Mouse (Mus musculus) embryo, embryonic 10.5 days (tissue): ENCODE measurements around the gene Slc24a1.

Source experiments
- DNase-seq: peaks from one replicate; pipeline ENCODE4 v3.0.0-alpha.2; 2015; ENCODE audit warnings: low spot score

The Slc24a1 gene

GRCm38 (mm10) chr9:64937491-64937890 is 13.9 kb downstream of the Slc24a1 start:
- DNase-seq, result no peak

DNA sequence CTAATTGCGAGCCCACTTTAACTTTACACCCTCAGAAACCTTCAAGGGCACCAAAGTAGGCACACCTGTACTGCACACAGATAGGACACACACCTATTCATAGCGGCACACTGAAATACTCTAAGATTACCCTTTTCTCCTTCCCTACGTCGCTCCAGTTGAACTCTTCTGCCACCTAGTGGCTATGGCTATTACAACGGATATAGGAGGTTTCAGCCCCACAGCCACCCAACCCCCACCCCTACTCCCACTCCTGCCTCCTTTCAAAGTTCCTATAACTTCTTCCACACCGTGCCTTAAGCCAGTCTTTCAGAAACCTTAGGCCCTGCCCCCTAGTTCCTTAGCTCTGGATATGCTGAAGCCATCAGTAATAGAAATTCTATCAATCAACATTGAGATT is 14.9 kb downstream of the Slc24a1 start:
- peak; percentile 84 for DNase-seq

DNA sequence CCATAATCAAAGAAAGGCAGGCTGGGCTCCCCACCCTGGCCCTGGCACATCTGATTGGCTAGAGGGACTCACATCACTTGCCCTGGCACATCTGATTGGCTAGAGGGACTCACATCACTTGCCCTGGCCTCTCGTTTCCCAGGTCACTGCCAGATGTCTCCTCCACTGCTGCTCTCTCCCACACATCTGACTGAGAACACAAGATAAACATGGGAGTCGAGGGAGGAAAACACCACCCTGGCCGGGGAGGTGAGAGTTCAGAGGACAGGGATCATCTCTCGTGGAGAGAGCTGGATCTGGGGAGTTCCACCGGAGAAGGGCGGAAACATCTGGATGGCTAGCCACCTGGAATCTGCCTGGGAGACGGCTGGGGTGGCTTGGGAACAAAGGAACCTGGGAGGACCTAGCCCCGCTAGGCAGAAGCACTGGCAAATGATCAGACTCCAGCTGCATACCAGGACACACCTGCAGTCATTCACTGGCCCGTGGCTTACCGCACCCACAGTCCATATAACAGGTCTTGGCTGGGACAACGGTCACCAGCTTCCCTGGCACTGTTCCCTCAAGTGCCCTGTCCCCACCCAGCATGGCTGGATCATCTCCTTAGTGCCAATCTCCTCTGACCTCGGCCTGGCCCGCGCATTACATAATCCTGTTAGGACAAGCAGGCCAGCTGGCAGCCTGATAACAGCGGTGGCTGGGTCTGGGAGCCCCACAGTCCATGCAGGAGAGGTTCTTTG is 17.2 kb downstream of the Slc24a1 start:
- peak; percentile 63 for DNase-seq

- DNase-seq, result no peak
These were observed 19.4 kb downstream of the Slc24a1 start for GRCm38 (mm10) chr9:64931751-64932610.

DNA sequence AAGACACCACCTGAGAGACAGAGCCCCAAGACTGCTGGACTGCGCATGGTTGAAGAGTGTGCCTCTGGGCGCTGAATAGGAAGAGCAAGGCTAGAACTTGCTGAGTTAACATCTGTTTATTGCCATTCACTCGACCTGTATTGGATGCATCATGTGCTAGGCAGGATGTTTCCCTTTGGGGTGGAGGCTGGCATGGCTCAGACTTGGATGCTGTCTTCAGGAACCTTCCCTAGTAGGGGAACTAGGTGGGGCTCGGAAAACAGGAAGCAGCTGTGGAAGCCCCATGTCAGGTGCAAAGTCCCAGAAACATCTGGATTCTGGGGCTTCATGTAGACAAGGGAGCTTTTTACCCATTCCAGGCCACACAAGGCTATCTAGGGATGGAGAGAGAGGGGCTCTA is 21.2 kb downstream of the Slc24a1 start:
- DNase-seq, result no peak

DNA sequence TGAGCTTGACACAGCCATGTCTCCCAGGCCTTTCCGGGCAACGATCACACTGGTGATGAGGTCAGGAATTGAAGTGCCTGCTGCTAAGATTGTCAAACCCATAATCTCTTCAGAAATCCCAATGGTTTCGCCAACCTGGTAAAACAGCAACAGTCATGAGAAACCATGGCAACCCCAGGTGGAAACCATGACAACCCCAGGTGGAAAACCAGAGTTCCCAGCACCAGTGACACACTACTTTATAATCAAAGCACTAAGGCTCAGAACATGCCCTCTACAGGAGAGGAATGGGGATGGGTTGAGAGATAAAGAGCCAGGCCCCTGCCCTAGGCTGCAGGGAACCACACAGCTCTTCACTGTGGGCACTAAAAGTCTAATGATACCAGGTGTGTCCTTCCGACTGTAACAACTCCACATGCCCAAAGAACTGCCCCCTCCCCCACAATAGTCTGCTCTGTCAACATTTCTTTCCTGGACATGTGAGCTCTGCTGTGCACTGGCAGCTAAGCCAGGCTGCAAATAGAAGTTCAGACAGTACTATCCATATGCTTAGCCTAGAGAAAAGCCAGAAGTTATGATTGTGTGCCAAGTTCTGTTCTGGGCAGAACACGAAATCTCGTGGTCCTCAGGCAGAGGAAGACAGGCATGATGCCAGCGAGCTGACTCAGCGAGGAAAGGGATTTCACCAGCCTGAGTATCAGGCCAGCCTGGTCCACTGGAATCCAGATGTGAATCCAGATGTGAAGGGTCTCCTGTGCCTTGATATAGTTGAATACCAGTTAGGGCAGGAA is 25.0 kb downstream of the Slc24a1 start:
- no peak for DNase-seq

DNA sequence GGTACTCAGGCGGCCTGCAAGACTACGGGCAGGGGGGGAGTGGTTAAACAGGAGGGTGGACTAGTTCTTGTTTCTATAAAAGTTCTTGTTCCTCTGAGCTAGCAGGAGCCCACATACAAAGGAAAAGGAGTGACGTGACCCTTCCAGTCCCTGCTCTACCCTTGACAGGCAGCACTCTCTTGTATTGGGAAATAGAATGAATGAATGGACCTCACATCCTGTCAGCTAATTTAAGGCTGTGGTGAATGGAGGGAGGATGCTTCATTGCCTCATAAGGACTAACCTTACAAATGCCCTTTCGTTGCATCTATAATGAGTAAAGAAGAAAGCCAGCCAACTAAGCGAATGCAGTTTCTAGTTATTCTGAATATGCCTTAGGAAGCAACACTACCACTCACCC is 25.6 kb downstream of the Slc24a1 start:
- no peak for DNase-seq

DNA sequence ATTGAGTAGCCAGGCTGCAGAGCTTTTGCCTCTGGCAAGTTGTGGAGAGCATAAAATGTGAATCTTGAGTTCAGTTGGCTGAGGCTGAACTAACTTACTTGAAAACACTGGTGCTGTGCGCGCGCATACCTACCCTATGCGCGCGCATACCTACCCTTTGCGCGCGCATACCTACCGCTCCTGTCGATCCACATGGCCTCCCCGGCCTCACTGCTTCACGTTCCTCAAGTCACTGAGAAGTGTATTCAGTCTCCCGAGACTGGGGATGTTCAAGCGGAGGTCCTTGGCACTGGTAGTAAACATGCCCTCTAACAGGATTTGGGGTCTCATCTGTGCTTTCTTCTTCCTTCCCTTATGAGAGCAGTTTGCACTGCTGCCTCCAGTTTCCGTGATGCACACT is 32.8 kb downstream of the Slc24a1 start:
- DNase-seq, result peak; percentile 80

- DNase-seq, result no peak
These were observed 36.8 kb downstream of the Slc24a1 start for GRCm38 (mm10) chr9:64914629-64915028.

- no peak for DNase-seq
These were observed 37.4 kb downstream of the Slc24a1 start for GRCm38 (mm10) chr9:64913973-64914372.

GRCm38 (mm10) chr9:64913406-64913805 is 38.0 kb downstream of the Slc24a1 start:
- DNase-seq, result no peak

DNA sequence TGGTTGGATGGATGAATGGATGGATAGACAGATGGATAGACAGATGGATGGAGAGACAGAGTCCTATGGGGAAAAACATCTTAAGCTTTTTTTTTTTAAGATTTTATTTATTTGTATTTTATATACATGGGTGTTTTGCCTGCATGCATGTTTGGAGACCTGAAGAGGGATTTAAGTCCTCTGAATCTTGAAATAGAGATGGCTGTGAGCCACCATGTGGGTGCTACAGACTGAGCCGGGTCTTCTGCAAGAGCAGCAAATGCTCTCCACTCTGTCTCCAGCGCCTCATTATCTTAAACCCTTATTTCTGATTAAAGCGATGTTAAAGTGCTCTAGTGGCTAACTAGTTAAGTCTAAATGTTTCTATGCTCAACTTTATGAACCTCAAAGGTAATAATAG is 44.0 kb downstream of the Slc24a1 start:
- no peak for DNase-seq

DNA sequence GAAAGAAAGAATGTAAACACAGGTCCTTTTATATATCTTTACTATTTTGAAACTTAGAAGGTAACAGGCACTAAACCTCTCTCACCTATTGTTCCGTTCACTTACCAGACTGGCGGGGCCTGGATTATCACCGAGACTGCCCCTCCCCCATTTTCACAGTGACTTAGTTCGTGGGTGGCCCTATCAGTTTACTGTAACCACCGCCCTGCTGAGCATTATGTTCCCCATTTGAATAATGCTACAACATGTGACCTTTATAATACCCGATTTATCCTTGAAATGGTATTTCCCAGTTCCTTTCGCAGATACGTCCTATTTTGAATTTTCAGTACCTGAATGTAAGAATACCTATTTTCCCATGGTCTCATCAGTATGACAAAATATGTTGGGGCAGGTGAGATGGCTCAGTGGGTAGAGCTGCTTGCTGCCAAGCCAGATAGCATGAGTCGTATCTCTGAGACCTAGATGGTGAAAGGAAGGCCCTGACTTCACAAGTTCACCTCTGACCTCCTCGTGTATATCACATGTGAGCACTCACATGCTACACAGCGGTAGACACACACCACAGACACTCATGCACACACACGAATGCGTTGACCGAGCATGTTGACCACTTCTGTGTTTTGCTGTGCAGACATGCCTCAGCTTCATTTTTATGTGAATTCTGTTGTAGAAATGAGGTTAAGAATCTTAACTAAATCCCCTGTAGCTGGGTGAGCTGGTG is 46.3 kb downstream of the Slc24a1 start:
- DNase-seq, result no peak

DNA sequence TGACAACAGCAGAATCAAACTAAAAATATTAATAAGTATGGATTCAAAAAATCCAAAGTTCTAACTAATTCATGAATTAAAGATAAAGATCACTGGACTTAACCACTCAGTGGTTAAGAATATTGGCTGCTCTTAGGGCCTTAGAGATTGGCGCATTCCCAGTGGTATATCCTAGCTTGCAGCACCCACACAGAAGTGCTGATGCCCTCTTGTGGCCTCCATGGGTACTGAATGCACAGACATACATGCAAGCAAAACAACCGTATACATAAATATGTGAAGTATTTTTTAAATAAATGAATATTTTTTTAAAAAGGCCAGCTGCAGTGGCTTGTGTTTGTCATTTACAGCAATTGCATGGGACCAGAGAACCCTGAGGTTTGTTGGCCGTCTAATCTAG is 48.0 kb downstream of the Slc24a1 start:
- peak; percentile 85 for DNase-seq

GRCm38 (mm10) chr9:64902866-64903265 is 48.5 kb downstream of the Slc24a1 start:
- no peak for DNase-seq

DNA sequence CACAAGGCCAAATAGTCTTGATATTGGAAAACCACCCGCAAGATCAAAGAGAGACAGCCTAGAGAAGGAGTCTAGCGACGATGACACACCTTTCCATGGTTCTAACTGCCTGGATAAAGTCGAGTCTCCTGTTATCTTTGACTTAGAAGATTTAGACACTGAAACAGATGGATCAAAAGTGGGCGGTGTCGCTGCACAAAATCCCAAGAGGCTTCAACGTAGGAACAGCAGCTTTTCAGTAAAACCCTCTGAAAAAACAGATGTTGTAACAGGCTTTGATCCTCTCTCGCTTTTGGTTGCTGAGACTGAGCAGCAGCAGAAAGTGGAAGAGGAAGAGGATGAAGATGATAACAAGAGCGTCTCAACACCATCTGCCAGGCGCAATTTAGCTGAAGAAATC is 54.8 kb downstream of the Slc24a1 start:
- no peak for DNase-seq

DNA sequence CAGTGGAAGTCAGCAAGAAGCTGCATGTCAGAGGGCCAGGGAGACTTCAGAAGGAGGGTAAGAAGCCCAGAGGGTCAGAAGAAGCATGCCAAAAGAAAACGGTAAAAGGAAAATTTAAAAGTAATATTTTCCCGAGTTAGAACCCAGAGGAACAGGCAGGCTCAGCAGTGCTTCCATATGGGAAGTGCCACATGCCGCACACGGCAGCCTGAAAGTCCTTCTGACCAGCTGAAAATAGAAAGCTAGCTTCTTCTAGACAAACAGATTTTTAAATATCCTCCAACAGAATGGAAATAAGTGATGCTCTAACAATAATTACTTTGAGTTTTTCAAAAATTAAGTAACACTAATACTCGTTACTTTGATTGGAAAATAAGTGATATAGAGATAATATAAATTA is 65.4 kb downstream of the Slc24a1 start:
- no peak for DNase-seq
